Mouse (Mus musculus): Measurements from ENCODE around the gene Gm13178.

The Gm13178 gene

DNA sequence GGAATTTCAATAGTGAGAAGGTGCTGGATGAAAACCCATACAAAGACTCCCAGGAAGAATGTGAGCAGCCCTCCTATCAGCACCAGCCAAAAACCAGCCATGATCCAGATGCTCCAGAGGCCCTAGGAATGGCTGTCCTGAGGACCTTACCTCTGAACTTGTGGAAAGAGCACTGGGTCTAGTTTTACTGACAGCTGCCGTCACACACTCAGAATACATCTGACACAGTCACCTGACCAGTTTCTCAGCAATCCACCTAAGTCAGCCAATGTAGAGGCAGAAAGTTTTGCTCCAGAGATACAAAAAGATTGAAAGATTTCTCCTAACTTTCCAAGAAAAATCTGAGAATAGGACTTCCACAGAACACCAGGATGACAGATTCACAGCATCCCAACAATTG lies at the start of gene Gm13178:
TSS of gene Gm13178 (minus strand) at position 101 of the 400 bp plus-strand sequence.
- DNase-seq: no peak

DNA sequence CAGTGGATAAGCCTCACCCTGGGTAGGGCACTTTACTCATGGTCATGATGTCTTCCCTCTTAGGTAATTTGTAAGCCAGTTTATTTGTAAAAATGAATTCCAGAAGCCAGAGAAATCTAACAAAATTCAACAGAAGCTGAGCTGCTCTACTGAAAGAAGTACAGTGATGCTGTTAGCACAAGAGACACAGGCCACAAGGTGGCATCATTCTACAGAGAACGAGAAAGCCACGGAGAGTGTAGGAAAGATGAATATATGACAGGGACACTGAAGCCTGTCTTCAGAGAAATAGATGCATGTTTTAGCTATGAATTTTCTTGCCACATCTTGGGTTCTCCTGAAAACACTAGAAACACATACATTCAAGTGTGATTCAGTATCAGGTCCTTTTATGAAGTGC lies 44.5 kb upstream of the Gm13178 start:
- DNase-seq: peak; percentile 38

DNA sequence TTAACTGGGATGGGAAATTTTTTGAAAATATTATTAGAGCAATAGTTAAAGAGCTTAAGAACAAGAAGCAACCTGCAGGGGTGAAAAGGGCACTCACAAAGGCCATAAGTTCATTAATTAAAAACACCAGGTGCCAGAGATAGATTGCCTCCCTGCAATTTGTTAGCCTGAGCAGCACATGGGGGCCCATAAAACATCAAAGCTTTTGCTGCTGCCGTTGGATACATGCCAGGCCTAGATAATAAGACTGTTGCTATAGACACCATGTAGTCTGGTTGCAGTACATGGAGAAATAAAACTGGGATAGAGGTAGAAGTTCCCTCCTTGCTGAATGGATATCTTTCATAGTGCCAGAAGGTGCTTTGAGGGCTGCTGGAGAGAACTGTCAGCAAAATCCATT lies 27.9 kb upstream of the Gm13178 start:
- DNase-seq: no peak

DNA sequence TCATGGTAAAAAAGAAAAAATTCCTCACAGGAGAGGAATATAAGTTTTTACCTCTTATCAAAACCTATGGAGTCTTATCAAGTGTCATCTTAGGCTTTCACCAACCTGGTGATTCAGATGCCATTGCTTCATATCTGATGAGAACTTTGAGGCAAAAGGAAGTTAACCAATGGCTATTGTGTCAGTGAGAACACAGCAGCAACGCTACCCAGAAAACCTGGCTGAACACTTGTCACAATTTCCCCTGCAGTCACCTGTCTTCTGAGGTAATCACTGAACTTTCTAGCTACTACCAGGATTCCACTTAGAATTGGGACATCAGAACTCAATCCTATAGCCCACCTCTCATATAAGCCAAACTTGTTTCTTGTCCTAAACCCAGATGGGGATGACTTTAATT lies 1.5 kb downstream of the Gm13178 start:
- no peak for DNase-seq

DNA sequence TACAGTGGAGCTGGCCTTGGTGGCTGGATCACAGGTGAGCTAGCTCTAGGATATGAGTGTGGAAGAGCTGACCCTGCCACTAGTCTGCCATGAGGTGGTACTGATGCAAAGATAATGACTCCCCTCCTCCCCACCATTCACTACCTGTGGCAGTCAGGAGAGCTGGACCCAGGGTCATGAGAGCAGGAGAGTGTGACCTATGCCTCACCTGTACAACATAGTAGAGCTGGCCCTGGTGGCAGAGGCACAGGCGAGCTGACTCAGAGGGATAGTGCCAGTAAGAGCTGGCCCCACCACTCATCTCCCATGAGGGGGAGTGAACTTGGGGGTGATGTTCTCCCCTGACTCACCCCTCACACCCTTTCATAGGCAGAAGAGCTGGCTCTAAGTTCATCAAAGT lies 2.9 kb downstream of the Gm13178 start:
- DNase-seq: no peak

DNA sequence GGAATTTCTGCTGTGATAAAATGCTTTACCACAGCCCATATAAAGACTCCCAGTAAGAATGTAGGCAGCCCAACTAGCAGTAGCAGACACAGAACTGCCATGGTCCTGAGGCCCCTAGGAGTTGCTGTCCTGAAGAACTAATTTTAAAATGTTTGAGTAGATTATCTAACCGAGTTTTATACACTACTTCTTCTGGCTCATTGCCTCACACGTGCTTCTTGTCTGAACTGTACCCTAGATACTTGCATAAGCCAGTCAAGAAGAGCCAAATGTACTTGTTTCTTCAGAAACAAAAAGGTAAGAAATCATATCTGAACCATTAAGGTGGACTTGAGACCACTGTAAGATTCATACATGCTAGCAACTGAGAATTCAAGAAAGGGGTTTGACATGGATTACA lies 34.9 kb downstream of the Gm13178 start, which contains the start of gene Gm436:
TSS of gene Gm436 (minus strand) at position 101 of the 400 bp plus-strand sequence.
- DNase-seq: no peak

All from kidney, adult 9 months (tissue).